Comparison of ENCODE assay signal across 25 mouse cellular contexts in the genomic region with DNA sequence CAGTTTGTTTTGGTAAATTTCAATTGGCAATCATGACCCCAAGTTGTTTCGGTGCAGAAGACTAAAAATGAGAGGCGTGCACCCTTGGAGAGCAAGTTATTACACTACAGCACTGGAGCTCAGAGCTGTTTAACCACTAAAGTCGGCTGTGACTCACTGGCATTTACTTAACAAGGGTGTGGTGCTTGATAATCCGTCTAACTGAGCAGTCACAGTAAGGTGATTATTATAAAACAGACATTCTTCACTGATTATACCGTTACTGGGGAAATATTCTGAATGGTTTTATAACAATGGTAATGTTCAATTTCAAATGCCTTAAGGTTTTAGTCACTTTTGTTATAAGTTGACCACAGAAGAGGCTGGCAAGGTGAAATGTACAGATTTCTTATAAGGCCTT.
DNase-seq lines count a peak whose midpoint lies in the region; ATAC-seq and TF ChIP-seq lines count a peak whose summit lies in the region.
"Had no signal": no experiment of that assay in that cellular context is flagged by ENCODE, and none has a peak within 500 bp of the region (broad histone marks: within the 10 kb centered on the region; RNA-seq: fewer than 3 reads in every experiment).

No protein-coding gene starts in this region.

- H3K4me3 ChIP-seq in lung, postnatal 0 days (ENCODE audit: low read depth, low read length) = no peak overlapping the region
- no peak overlapping the region for H3K4me3 ChIP-seq in stomach, postnatal 0 days (ENCODE audit: low read depth, low read length)
- H3K4me3 ChIP-seq: embryonic facial prominence, embryonic 13.5 days; gastrocnemius, adult 2 months; hindbrain, embryonic 12.5 days; intestine, embryonic 15.5 days had no signal

- no peaks in the 10 kb centered on the region for H3K36me3 ChIP-seq in lung, postnatal 0 days (ENCODE audit: insufficient read depth, low read length)
- H3K36me3 ChIP-seq in stomach, postnatal 0 days (ENCODE audit: control insufficient read depth, insufficient read depth, low read length) = no peaks in the 10 kb centered on the region
- H3K36me3 ChIP-seq: embryonic facial prominence, embryonic 13.5 days; hindbrain, embryonic 12.5 days; intestine, embryonic 15.5 days had no signal

- TF ChIP-seq EP300 in lung, postnatal 0 days (IDR thresholded peaks at IDR 0.05) = no peak
- no peak for TF ChIP-seq EP300 in stomach, postnatal 0 days (optimal IDR thresholded peaks at IDR 0.05)

- H3K4me1 ChIP-seq in lung, postnatal 0 days (ENCODE audit: insufficient read depth, low read depth, low read length) = no peaks in the 10 kb centered on the region
- H3K4me1 ChIP-seq in stomach, postnatal 0 days (replicated peaks; ENCODE audit: control insufficient read depth, insufficient read depth) = no peaks in the 10 kb centered on the region
- H3K4me1 ChIP-seq: embryonic facial prominence, embryonic 13.5 days; hindbrain, embryonic 12.5 days; intestine, embryonic 15.5 days had no signal

- peak; percentile 10 for DNase-seq in lung, postnatal 0 days (ENCODE audit: low spot score)
- no peak for DNase-seq in lung, postnatal 25 days (ENCODE audit: low spot score)
- peak; percentile 8 for DNase-seq in brain, adult 2 months (ENCODE audit: low read depth, low spot score)
- peak; percentile 21 for DNase-seq in stomach, postnatal 0 days (ENCODE audit: low spot score)
- DNase-seq in cerebellum, adult 9-11 months = no peak
- no peak for DNase-seq in kidney, adult 8-10 months
- DNase-seq: adrenal gland, postnatal 10 days; adrenal gland, postnatal 36 days; B cell, adult 2 months; cerebellum, adult 11 months; cerebellum, adult 8-10 months; cerebellum, postnatal 25 days; forebrain, postnatal 0 days; gastrocnemius, adult 2 months; gastrocnemius, postnatal 14 days; heart, adult 11 months; kidney, adult 11 months had no signal

- TF ChIP-seq CTCF in lung, postnatal 0 days (IDR thresholded peaks at IDR 0.05) = no peak
- no peak for TF ChIP-seq CTCF in stomach, postnatal 0 days (IDR thresholded peaks at IDR 0.05; ENCODE audit: low read depth)

- no peak overlapping the region for H3K9ac ChIP-seq in lung, postnatal 0 days (replicated peaks; ENCODE audit: low read depth)
- H3K9ac ChIP-seq in stomach, postnatal 0 days (ENCODE audit: low read length) = no peak overlapping the region
- H3K9ac ChIP-seq: embryonic facial prominence, embryonic 13.5 days; forebrain, postnatal 0 days; hindbrain, embryonic 12.5 days; intestine, embryonic 15.5 days had no signal

- ATAC-seq in lung, postnatal 0 days = no peak
- peak; percentile 75; the same call in 1 of the 2 replicates for ATAC-seq in stomach, postnatal 0 days (ENCODE audit: low FRiP score, low TSS enrichment)
- ATAC-seq: CD4-positive, CD25-positive, alpha-beta regulatory T cell, adult 4 months; forebrain, embryonic 14.5 days; forebrain, postnatal 0 days; hindbrain, embryonic 16.5 days; intestine, embryonic 15.5 days; Patski had no signal

- WGBS in lung, postnatal 0 days = 43% methylated on average over 5 of the region's 5 CpGs
- 35% methylated on average over 5 of the region's 5 CpGs for WGBS in stomach, postnatal 0 days

- H3K27ac ChIP-seq in lung, postnatal 0 days (ENCODE audit: low read length) = no peak overlapping the region
- H3K27ac ChIP-seq in stomach, postnatal 0 days (replicated peaks) = no peak overlapping the region
- H3K27ac ChIP-seq: embryonic facial prominence, embryonic 13.5 days; gastrocnemius, adult 2 months; hindbrain, embryonic 12.5 days; intestine, embryonic 15.5 days had no signal

- no peaks in the 10 kb centered on the region for H3K9me3 ChIP-seq in lung, postnatal 0 days (ENCODE audit: low read length)
- H3K9me3 ChIP-seq in stomach, postnatal 0 days (ENCODE audit: control insufficient read depth, low read length) = no peaks in the 10 kb centered on the region
- H3K9me3 ChIP-seq: embryonic facial prominence, embryonic 13.5 days; hindbrain, embryonic 12.5 days; intestine, embryonic 15.5 days had no signal

- H3K27me3 ChIP-seq in lung, postnatal 0 days (replicated peaks; ENCODE audit: insufficient read depth, low read length) = no peaks in the 10 kb centered on the region
- H3K27me3 ChIP-seq in stomach, postnatal 0 days (ENCODE audit: control insufficient read depth, insufficient read depth, low read length) = no peaks in the 10 kb centered on the region
- H3K27me3 ChIP-seq: embryonic facial prominence, embryonic 13.5 days; hindbrain, embryonic 12.5 days; intestine, embryonic 15.5 days; Patski had no signal

- no peak overlapping the region for H3K4me2 ChIP-seq in lung, postnatal 0 days (replicated peaks; ENCODE audit: low read depth, low read length)
- no peak overlapping the region for H3K4me2 ChIP-seq in stomach, postnatal 0 days (replicated peaks; ENCODE audit: low read depth)
- H3K4me2 ChIP-seq: embryonic facial prominence, embryonic 13.5 days; heart, embryonic 11.5 days; hindbrain, embryonic 12.5 days; intestine, embryonic 15.5 days had no signal

Comparison
In these comparisons a context has a peak if more than half of its experiments do, and no peak if none do; other contexts are left out.
1. DNase-seq: peak in lung, postnatal 0 days (single experiment), brain, adult 2 months (single experiment) and stomach, postnatal 0 days (single experiment); none in lung, postnatal 25 days (single experiment), cerebellum, adult 9-11 months (single experiment) and kidney, adult 8-10 months (0 of 2).